Mouse (Mus musculus): ENCODE measurements at regions not wholly inside any gene's neighbourhood (a gene's known extent, or its start where the extent isn't known, plus 50 kb on each side); places are given as distances from the start of the nearest gene placed in this dataset.
A peak's percentile ranks its signal among the peaks of the same experiment; 100 is the strongest.

DNA sequence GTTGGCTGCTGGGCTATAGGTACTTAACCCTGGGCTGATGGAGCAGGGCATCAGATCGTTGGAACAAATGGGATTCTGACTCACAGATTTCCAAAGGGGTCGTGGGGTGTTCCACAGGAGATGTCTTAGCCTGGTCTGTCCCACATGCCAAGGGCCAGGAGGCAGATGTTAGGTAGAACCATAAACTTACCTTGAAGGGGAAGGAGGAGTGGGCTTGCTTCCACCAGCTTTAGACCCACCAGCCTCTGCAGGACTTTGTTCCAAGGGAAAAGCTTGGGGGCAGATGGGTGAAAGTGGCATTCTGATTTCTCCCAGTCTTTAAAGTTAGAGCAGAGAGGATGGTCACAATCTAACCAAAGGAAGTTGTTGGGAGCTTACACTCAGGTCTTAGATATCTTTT, 165.7 kb upstream of the Agap1 start:
- no peak for DNase-seq (ENCODE audit: low spot score)

DNA sequence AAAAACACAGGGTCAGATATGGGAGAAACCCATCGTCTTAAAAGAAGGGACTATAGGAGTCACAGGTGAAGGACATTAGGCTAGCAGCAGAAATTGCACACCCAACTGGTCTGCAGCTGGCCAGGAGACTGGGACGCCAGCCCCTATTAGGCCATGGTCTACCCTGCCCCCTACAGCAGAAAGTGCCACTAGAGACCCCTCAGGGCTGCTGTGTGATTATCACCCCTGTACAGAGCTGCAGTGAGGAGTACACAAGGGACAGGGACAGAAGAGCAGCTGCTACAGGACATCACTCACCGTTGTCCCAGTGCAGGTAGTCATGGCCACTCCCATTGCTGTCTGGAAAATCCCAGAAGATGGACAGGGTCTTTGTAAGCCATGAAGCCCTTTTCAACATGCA, 157.9 kb upstream of the Agap1 start:
- peak; percentile 22 for DNase-seq (ENCODE audit: low spot score)

DNA sequence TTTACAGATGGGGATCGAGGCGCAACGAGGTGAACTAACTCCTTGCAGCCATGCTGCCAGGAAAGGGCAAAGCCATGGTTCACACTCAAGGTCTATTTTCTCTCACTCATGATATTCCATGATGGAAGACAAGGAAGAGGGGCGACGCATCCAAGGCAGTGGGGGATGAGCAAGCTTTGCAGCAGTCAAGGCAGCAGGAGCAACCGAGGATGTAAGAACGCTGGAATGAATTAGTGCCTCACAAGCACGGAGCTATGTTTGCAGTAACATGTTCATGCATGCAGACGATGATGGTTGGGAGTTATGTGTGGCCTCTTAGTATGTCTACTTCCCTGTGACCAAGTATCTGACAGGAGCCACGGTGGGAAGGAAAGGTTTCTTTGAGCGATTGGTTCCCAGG, 156.8 kb upstream of the Agap1 start:
- no peak for DNase-seq (ENCODE audit: low spot score)

DNA sequence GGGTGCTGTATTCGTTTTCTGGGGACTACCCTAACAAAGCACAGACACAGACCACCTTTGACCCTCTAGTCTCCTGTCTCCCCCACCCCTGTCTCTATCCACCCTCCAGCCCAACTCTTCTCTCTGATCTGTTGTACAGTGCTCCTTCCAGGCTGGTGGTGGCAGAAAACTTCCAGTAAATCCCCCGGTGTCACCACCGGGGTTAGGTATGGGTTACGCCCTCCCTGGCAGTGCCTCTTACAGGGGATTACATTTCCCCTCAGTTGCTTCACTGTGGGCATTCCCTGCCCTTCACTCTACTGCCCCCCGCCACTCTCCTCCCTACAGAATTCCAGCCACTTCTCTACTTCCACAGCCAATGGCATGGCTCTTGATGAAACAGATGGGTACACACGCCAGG, 153.5 kb upstream of the Agap1 start:
- no peak for DNase-seq (ENCODE audit: low spot score)

DNA sequence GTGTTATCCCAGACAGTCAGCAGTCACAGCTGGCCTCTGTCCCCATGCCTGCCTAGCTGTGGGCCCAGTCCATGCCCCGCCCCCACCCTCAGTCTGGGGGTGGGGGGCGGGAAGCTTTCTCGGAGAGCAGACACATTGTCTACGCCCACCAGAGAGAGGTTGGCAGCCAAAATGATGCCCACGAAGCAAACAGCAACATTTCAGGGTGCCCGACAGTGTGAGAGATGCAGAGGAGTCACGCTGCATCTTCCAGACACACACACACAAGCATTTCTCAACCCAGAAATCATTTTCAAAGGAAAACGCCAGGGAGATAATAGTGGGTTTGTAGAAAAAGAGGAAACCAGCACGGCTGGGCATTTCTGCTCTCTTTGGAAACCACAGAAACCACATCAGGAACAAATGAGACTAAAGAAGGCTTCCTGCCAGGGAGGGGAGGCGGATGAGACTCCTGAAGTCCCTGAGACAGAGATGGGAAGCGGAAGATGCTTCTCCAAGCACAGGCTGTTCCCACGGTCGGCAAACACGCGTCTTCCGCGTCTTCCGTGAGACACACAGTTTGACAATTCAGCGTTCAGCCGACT, 152.1 kb upstream of the Agap1 start:
- DNase-seq (ENCODE audit: low spot score) = no peak

DNA sequence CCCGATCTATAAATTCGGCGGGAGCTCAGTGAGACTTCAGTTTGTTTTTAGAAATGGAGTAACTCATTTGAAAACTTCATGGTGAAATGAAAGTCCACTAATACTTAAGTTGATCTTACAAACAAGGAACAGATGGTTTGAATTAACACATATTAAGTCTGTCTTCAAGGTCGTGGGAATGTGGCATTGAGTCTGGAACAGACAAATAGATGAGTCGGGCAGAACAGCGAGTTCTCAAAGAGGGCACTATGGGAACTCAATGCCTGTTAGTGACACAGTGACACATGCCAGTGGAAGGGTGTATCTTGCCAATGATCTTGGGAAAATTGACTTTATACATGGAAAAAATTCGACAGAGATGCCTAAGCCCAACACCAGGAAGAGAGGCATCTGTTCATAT, 149.4 kb upstream of the Agap1 start:
- DNase-seq (ENCODE audit: low spot score) = no peak

DNA sequence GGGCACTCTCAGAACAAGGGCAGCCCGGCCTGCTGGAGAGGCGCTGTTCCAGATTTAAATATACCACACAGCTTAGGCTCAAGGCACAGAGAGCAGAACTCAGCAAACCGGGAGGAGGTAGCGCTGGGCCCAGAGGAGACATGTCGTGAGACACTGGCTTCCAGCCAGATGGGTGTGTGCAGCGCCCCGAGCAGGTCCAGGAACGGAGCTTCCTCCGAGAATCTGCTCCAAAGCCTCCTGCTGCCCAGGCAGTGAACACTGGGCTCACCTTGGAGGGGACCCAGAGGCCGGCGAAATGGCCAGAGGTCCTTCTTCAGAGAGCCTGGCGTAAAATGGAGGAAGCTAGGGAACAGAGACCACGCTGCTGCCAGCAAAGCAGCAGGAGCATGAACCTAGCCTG, 145.8 kb upstream of the Agap1 start:
- peak; percentile 58 for DNase-seq (ENCODE audit: low spot score)

DNA sequence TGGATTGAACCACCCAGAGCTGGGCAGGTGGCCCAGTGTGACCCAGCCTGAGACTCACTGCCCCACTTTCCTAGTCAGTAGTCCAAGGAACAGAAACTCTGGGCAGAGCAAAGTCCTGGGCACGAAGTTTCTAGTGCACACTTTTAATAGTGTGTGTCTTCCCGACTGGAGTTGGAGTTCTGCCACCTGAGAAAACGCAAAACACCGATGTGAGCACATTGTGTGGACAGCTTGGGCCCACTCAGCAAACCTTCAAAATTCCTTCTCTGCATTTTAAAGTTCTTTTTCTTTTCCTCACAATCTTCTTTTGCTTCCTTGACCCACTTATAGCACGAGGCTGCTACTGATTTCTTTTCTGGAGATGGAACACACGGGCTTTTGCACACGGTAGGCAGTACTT, 141.5 kb upstream of the Agap1 start:
- DNase-seq (ENCODE audit: low spot score) = no peak

DNA sequence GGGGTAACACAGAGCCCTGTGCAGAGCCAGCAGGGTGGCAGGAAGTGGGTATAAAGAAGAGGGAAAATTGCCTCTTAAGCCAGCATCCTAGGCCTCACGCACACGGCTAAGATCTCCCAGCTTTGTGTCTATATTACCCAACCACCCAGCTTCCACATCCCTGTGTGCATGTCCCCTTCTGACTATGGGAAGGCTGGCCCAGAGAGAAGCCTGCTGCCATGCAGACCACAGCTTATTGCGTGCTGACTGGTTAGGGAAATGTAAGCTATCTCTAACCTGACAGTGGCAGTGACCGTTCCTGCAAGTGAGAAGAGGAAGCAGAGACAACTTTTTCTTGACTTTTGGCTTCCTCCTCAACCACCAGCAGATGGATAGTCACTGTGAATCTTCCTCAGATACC, 136.7 kb upstream of the Agap1 start:
- DNase-seq (ENCODE audit: low spot score) = no peak

DNA sequence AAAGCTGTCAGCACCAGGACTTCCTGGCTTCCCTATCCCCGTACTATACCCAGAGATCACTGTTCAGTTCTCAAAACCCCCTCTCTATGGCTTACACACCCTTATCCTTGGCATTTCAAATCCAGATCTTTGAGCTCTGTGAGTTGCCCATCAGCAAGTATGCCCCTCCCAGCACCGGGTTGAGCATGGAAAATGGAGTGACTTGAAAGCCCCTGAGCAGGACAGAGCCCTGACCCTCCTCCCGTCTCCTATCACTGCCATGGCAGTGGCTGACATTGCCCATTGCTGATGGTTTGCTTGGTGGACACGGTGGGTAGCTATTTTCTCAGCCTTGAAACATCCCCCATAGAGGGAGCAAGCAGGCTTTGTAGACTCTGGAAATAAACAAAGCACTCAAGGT, 135.9 kb upstream of the Agap1 start:
- DNase-seq (ENCODE audit: low spot score) = no peak

DNA sequence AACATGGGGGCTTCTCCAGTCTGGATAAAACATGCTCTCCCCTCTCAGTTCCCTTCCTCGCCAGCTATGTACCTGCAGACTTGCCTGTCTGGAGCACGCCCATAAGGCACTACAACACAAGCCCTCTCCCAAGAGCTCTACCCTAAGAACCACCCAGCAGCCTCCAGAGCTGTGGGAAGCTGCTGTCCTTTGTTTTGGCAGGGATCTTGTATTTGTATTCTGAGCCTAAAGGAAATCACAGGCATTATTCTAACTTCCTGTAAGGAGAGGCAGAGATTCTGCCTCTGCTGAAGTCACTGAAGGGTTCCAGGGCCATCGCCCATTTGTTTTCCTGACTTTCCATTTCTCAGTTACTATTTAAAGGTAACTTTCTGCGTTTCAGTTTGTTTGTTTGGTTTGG, 132.0 kb upstream of the Agap1 start:
- DNase-seq (ENCODE audit: low spot score) = no peak

DNA sequence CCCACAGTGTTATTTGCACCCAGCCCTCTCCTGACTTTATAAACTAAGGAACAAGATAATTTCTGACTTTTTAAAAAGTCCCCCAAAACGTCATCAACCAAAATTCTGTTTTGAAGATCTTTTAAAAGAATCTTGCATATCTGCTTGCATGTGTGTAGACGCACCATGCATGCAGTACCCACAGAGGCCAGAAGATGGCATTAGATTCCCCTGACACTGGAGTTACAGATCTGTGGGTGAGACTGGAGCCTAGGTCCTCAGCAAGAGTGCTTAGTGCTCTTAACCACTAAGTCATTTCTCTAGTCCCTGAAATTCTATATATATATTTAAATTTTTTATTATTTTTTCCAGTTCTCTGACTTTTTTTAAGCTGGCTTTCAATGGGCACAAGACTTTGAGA, 131.5 kb upstream of the Agap1 start:
- DNase-seq (ENCODE audit: low spot score) = peak; percentile 73

DNA sequence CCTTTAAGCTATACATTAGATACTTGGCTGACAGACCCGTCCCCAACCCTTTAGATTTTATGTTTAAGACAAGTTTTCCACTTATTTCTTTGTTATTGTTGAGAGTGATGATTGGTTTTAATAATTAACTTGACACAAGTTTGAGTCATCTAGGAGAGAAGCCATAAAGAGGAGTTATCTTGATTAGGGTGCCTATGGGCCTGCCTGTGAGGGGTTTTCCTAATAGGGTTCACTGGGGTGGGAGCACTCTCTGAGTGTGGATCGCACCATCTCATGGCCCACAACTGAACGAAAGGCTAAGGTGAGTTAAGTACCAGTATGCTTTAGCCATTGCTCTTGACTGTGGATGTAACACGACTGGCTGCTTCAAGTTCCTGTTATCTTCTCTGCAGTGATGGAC, 123.3 kb upstream of the Agap1 start:
- DNase-seq (ENCODE audit: low spot score) = no peak

DNA sequence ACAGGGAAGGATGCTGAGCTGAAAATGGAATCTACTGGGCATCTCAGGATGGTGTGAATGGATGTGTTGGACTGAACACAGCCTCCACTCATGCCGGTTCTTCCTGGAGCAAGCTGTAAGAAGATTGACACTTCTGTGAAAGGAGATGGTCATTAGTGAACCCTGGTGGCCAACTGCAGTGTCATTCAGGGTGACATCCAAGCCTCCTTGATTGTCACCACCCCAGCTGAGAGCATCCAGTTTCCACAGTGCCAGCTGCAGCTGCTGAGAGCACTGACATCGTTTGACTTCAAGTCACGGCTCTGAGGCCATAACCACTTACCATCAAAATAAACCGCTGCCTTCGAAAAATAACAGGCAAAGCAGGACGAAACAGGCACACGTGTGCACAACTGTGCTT, 121.9 kb upstream of the Agap1 start:
- no peak for DNase-seq (ENCODE audit: low spot score)

DNA sequence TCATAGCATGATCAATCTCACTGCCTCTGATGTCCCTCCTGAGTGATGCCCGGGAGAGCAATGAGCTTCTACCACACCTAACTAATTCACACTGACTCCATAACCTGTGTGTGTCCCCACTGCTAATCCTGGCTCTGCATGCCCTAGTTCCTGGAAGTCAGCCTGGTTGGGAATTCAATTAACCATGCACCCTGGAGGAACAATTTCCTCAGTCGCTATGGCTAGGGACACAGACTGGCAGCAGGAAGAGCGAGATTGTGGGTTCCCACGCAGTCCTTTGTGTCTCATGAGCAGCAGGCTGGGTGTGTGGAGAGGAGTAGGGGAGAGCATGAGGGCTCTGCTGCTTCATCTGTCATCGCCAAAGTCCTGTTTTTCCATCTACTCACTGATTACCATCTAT, 116.7 kb upstream of the Agap1 start:
- no peak for DNase-seq (ENCODE audit: low spot score)

DNA sequence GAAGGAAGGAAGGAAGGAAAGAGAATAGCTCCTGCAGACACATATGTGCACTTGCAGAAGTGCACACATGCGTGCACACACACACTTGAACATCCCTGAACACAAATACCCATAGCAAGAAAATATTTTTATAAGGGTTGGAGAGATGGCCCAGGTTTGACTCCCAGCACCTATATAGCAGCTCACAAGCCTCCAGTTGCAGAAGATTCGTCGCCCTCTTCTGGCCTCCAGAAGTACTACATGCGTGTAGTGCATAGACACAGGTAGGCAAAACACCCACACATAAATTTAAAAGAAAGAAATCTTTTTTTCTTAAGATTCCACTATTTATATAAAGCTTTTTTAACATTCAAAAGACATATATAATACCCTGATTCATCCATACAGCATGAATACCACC, 111.8 kb upstream of the Agap1 start:
- DNase-seq (ENCODE audit: low spot score) = peak; percentile 51

DNA sequence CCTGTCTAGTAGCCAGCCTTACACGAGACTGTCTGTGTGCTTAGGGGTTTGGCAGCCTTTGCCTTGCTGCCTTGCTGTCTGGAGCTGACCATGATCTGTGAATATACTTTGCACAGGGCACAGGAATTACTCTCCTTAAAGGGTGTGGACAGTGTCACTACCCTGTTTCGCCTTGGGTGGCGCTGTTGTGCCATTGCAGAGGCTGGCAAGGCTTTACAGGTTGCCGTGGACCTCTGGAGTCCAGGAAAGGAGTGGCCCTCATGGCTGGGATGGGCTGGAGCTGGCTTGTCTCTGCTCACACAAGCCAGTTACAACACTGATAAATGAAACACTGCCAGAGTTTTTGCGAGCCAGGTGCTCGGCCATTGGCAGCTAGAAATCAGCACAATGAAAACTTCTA, 110.1 kb upstream of the Agap1 start:
- peak; percentile 70 for DNase-seq (ENCODE audit: low spot score)

DNA sequence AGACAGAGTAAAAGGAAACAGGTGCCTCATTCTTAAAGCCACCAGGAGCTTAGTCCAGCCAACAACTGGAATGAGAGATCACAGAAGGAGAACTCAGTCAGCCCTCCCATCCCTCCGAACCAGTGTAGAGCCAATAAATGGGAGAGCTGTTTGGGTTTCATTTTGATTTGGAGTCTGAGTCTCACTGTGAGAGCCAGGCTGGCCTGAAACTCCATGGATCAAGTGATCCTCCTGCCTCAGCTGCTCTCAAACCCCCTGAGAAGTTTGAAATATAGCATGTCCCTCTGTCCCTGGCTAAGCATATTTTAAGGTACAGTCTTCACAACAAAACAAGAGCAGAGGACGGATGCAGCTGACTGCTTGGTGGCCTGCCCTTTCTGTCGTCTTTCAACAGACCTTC, 107.3 kb upstream of the Agap1 start:
- no peak for DNase-seq (ENCODE audit: low spot score)

DNA sequence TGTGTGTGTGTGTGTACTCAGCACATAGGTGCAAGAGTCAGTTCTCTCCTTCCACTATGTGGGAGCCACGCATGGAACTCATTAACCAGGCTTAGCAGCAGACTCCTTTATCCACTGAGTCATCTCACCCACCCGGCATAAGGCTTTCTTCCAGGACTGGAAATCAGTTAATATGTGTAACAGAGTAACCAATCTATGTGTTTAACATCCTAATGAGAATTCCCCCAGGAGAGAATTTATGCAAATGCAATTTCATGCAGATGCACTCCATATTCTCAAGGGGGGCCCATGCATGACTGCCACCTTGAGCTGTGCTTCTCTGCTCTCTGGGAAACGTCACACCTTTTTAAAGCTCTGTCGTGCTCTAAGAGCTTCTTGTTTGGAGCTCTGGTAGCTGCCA, 101.7 kb upstream of the Agap1 start:
- no peak for DNase-seq (ENCODE audit: low spot score)

DNA sequence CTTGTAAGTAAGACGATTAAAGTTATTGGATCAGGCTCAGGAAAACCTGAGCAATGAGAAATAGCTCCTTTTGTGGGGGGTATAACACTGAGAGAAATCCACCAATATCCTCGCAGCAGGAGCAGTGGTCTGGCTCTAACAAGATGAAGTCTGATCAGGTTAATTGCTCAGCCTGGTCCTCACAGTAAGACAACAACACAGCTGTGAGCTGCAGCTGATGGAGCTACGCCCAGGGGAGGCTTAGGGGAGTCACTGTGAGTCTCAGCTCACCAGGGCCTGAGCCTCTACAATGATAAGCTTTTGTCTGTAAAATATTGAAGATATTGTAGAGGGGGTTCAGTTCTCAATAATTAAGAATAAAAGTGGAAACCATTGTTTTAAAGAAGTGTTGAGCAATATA, 95.3 kb upstream of the Agap1 start:
- no peak for DNase-seq (ENCODE audit: low spot score)

DNA sequence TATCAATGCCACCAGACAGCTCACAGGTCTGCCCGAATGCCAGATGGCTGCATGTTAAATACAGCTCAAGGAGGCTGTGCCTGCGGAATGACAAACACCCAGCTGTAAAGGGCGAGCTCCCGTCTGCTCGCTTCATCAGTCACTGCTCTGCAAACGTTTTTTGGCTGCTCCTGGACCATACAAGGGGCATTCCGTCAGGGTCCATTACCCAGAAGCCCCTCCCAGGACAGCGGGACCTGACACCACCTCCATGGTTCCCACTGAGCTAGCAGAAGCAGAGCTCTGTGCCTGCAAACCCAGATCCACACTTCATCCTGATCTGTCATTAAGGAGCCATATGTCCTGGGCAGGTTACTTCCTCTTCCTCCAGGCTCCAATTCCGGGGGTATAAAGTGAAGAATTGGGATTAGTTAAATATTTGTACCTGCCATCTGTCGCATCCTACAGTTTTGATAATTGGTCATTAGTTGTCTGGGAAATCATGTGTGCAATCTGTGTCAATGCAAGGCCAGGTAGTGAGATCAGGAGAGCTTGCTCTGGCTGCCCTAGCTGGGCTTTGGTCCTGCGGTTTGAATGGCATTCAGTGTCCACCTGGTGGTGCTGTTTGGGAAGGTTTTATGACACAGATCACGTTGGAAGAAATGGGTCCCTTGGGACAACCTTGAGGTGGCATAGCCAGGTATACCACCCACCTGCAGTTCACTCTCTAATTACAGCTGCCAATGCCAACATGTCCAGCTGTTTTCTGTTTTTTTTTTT, 89.9 kb upstream of the Agap1 start:
- no peak for DNase-seq (ENCODE audit: low spot score)

DNA sequence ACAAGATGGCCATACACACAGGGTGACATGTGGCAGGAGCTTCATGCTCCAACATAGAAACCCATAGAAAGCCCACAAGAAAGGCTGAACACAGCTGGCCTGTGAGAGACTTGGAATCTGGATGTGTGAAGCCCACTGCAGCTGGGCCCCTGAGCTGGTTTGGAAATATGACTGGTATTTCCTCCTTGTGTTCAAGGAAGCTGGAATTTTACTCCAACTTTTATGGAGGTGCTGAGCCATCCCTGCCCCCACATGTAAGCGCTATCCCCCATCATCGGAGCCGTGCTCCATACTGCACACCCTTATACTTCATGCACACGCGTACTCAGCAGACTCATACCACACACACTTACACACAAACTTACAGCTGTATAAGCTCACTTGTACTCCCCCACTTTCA, 87.7 kb upstream of the Agap1 start:
- no peak for DNase-seq (ENCODE audit: low spot score)

DNA sequence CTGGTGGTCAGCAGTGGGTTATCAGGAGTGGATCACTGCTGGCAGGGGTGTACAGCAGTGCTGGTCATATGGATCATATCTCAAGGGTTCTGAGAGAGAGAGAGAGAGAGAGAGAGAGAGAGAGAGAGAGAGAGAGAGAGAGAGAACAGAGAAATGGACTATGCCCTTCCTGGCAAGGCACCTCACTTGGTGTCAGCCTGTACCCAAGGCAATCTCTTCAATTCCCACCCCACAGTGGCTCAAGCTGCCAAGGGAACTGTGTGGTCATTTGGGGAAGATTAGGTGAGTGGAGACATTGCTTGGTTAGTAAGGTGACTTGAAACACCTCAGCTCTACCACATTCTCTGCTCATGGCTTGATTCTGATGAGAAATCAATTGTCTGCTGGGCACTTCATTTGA, 80.8 kb upstream of the Agap1 start:
- DNase-seq (ENCODE audit: low spot score) = no peak

DNA sequence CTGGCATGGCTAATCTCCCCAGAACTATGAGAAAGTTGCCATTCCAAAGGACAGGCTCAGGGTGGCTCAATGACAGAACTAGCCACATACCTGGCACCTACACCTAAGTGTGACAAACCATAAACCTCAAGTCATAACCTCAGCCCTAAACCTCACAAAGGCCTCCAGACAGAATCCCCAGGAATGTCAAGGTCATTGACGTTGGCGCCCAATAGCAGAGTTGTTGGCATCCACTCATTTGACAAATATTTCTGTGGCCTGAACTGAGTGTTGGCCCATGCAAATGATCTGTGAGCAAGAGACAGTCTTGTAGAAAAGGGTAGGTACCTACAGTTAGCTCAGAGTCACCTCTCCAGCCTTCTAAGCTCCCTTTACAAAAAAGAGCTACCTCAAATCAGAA, 80.3 kb upstream of the Agap1 start:
- DNase-seq (ENCODE audit: low spot score) = no peak

Data from testis, postnatal 10 days (tissue).